Comparison of ENCODE assay signal across 1 mouse cellular context in the genomic region with DNA sequence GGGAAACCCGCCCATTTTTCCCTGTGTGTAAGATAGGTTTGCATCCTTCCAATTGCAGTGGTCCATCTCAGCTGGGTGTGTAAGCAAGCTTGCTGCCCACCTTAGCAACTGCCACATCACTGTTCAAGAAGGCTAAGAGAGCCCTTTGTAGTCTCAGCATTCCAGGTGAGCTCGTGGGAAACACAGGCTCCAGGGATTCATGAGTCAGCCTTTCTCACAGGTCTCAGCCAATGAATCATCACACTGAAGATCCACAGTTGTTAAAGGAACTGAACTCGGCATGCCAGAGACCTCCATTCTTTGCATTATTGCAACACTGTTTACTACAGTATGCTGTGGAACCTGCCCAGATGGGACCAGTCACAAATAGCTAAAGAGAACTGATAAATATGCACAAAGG.
A peak's percentile ranks its signal among the peaks of the same experiment; 100 is the strongest.
TF ChIP-seq lines count a peak whose summit lies in the region.

No protein-coding gene starts in this region.

TF ChIP-seq in myocyte, 11 proteins besides CTCF, POLR2A, EP300 and RAD21:
- TF ChIP-seq POLR2AphosphoS2 (IDR thresholded peaks at IDR 0.05; ENCODE audit: insufficient read length, low read depth) = no peak
- TF ChIP-seq CEBPB (IDR thresholded peaks at IDR 0.05; ENCODE audit: insufficient read depth, poor library complexity, severe bottlenecking) = 0 out of 2 replicates have a peak, but pooled peaks have one; percentile 11
TF ChIP-seq in myocyte: peak in this region for 1.
